Mouse (Mus musculus): Measurements from ENCODE around the gene Bend3. TPM values are rescaled to one million over a fixed set of nuclear protein-coding genes. Genes with fewer than 3 reads are reported as not detected.

Bend3 gene
- polyA plus RNA-seq, 1 experiment: 2.8 TPM

DNA sequence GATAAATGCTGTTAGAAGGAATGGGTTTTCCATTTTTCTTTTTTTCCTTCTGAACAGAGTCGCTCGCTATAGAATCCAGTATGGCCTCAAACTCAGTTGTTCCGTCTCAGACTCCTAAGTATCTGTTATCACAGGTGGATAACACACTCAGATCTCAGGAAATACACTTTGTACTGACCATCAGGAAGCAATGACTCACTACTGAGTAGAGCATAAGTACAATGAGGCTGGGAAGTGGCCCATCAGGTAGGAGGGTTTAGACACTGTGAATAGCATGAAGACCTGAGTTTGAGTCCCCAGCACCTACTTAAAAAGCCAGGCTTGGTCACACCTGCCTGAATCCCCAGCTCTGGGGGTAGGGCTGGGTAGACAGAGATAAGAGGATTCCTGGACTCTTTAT, 30.0 kb upstream of the Bend3 start:
- H3K4me3 ChIP-seq (replicated peaks; ENCODE audit: insufficient read depth, low read depth, low read length): no peak overlapping the region
- TF ChIP-seq POLR2A (IDR thresholded peaks at IDR 0.05; ENCODE audit: borderline replicate concordance, insufficient read depth, low read length): no peak
- TF ChIP-seq CTCF (IDR thresholded peaks at IDR 0.05; ENCODE audit: borderline replicate concordance, insufficient read depth, low read depth, low read length): no peak
- 93% methylated on average over 3 of the region's 3 CpGs for WGBS

DNA sequence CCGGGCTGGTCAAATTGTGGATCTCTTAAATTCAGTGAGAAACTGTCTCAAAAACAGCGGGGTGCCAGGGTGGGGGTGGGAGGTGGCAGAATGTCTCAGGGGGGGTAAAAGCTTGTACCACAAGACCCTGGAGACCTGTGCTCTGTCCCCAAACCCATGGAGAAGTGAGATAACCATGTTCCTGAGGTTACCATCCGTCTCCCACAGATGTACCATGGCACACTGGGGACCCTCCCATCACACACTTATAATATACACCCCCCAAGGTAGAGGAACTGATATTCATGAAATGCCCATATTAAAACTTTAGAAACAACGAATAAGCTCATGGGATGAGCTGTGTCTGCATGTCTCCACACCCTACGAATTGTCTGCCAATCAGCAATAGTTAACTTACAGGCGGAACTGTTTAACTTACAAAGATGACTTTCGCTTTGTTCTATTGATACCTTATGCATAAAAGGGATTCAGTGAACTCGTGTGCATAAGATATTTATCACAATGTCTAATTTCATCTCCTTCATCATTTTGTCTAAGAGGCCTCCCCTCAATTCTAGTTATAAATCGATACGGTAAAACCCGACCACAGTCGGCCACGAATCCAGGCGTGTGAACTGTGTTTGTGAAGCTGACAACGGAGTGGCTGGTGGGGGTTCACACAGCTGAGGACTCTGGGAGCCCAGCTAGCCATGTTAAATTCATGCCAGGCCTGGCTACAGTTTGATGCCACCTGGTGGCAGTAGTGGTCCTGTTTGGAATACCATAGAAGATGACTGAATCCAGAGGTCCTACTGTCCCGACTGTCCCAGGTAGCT, 26.6 kb upstream of the Bend3 start:
- Histone ChIP-seq H3K4me1 (ENCODE audit: control insufficient read depth, insufficient read depth, low read length) (no peaks in the 10 kb centered on the region), H3K27ac (ENCODE audit: insufficient read depth, low read length) (no peak overlapping the region), H3K27me3 (ENCODE audit: control insufficient read depth, insufficient read depth, low read length) (no peaks in the 10 kb centered on the region), H3K4me3 (replicated peaks; ENCODE audit: insufficient read depth, low read depth, low read length) (no peak overlapping the region)
- WGBS: 18% methylated on average over 16 of the region's 16 CpGs
- DNase-seq: peak; percentile 74 to 78
- TF ChIP-seq POLR2A (IDR thresholded peaks at IDR 0.05; ENCODE audit: borderline replicate concordance, insufficient read depth, low read length) (no peak), CTCF (IDR thresholded peaks at IDR 0.05; ENCODE audit: borderline replicate concordance, insufficient read depth, low read depth, low read length) (peak; percentile 71)

More for the DNA sequence above, 30.0 kb upstream of the Bend3 start:
- no peak for DNase-seq
- Histone ChIP-seq H3K27me3 (ENCODE audit: control insufficient read depth, insufficient read depth, low read length) (no peaks in the 10 kb centered on the region), H3K4me1 (ENCODE audit: control insufficient read depth, insufficient read depth, low read length) (no peaks in the 10 kb centered on the region), H3K27ac (ENCODE audit: insufficient read depth, low read length) (no peak overlapping the region)

DNA sequence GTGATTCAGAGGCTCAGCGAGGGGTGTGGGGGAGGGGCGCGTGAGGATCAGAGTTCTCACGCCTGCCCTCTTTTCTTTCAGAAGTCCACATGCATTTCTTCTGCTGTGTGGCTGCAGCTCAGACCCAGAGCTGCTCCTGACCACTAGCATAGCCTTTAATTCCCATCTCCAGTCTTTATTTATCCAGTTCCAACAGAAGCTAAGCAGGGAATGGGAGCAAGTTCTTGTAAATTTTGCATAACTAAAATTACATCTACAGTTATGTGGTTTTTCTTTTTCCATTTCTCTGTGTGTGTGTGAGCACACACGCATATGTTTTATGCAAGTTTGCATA, 26.0 kb upstream of the Bend3 start:
- Histone ChIP-seq H3K4me3 (replicated peaks; ENCODE audit: insufficient read depth, low read depth, low read length) (no peak overlapping the region), H3K27ac (ENCODE audit: insufficient read depth, low read length) (no peak overlapping the region), H3K27me3 (ENCODE audit: control insufficient read depth, insufficient read depth, low read length) (no peaks in the 10 kb centered on the region), H3K4me1 (ENCODE audit: control insufficient read depth, insufficient read depth, low read length) (no peaks in the 10 kb centered on the region)
- 19% methylated on average over 5 of the region's 5 CpGs for WGBS
- TF ChIP-seq CTCF (IDR thresholded peaks at IDR 0.05; ENCODE audit: borderline replicate concordance, insufficient read depth, low read depth, low read length) (no peak), POLR2A (IDR thresholded peaks at IDR 0.05; ENCODE audit: borderline replicate concordance, insufficient read depth, low read length) (no peak)
- DNase-seq: no peak

DNA sequence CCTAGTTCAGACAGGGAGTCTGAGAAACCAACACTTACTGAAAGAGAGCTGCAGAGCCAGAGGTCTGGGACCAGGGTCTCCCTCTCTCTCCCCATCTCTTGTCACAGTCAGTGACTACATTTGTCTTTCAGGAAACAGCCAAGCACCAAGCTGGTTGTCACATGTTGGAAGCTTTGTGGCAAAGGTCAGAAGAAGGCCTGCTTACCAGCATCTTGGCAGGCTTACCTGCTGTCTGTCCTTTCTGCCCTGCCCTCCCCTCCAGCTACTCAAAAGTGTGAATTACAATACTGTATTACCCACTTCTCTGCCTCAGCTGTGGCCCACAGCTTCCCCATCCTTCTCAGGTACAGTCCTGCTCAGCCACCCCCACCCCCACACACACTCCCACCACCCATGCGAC, 24.4 kb upstream of the Bend3 start:
- H3K4me1 ChIP-seq (ENCODE audit: control insufficient read depth, insufficient read depth, low read length): no peaks in the 10 kb centered on the region
- no peak for TF ChIP-seq POLR2A (IDR thresholded peaks at IDR 0.05; ENCODE audit: borderline replicate concordance, insufficient read depth, low read length)
- no peak for TF ChIP-seq CTCF (IDR thresholded peaks at IDR 0.05; ENCODE audit: borderline replicate concordance, insufficient read depth, low read depth, low read length)
- WGBS: 78% methylated on average over 1 of the region's 1 CpGs
- H3K4me3 ChIP-seq (replicated peaks; ENCODE audit: insufficient read depth, low read depth, low read length): no peak overlapping the region
- DNase-seq: no peak
- H3K27ac ChIP-seq (ENCODE audit: insufficient read depth, low read length): no peak overlapping the region
- no peaks in the 10 kb centered on the region for H3K27me3 ChIP-seq (ENCODE audit: control insufficient read depth, insufficient read depth, low read length)

DNA sequence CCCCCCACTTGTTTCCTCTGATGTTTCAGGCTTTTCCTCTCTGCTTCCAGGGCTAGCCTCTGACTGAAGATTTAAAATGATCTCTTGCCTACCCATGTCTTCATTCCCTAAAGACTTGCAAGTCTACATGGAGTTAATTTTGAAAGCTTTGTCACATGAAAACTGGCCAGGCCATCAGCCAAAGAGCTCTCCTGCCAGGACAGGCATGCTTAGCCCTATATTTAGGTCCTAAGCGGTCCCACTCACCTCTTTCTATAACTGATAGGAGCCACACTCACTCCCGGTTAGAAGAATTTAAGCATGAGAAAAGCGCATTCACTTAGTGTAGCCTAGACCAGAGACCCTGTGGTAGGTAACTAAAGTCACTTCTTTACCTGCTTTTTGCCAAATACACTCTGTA, 24.0 kb upstream of the Bend3 start:
- DNase-seq: no peak
- WGBS: 85% methylated on average over 3 of the region's 3 CpGs
- Histone ChIP-seq H3K27ac (ENCODE audit: insufficient read depth, low read length) (no peak overlapping the region), H3K4me1 (ENCODE audit: control insufficient read depth, insufficient read depth, low read length) (no peaks in the 10 kb centered on the region), H3K27me3 (ENCODE audit: control insufficient read depth, insufficient read depth, low read length) (no peaks in the 10 kb centered on the region), H3K4me3 (replicated peaks; ENCODE audit: insufficient read depth, low read depth, low read length) (no peak overlapping the region)
- TF ChIP-seq POLR2A (IDR thresholded peaks at IDR 0.05; ENCODE audit: borderline replicate concordance, insufficient read depth, low read length): no peak

DNA sequence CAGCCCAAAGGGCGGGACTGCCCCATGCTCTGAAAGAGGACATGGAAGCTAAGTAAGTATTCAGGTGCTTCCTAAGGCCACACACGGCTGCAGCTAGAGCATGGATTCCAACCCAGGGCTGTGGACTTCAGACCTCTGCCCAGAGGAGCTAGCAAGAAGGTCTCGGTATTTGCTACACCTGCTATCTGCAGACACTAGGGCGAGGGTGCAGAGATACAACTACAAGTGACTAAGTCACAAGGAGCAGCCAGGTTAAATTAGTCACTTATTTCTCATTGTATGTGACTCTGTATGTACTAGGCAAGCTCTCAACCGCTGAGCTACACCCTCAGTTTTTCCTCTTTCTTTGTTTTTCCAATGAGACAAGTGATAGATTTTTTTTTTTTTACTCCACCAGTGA, 15.8 kb upstream of the Bend3 start:
- TF ChIP-seq POLR2A (IDR thresholded peaks at IDR 0.05; ENCODE audit: borderline replicate concordance, insufficient read depth, low read length) (no peak), CTCF (IDR thresholded peaks at IDR 0.05; ENCODE audit: borderline replicate concordance, insufficient read depth, low read depth, low read length) (no peak)
- H3K4me1 ChIP-seq (ENCODE audit: control insufficient read depth, insufficient read depth, low read length): no peaks in the 10 kb centered on the region
- no peak for DNase-seq
- no peaks in the 10 kb centered on the region for H3K27me3 ChIP-seq (ENCODE audit: control insufficient read depth, insufficient read depth, low read length)
- 92% methylated on average over 5 of the region's 5 CpGs for WGBS
- no peak overlapping the region for H3K27ac ChIP-seq (ENCODE audit: insufficient read depth, low read length)
- no peak overlapping the region for H3K4me3 ChIP-seq (replicated peaks; ENCODE audit: insufficient read depth, low read depth, low read length)

DNA sequence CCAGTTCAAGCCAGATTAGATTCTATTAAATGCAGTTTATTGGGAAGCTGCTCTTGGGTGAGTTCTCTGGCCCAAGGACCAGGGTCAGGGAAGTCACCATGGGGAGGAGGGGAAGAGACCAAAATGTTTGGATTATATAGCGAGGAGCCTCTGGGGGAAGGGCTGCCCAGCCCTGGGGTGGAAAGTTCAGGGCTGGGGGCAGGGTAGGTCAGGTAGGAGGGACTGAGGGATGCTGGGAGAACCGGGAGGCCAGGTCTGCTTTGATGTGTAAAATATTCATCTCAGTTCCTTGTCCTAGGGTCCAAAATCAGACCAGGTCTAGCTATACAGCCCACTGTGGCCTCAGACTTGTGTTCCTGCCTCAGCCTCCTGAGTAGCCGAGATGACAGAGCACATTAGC, 15.4 kb upstream of the Bend3 start:
- Histone ChIP-seq H3K4me3 (replicated peaks; ENCODE audit: insufficient read depth, low read depth, low read length) (no peak overlapping the region), H3K27ac (ENCODE audit: insufficient read depth, low read length) (no peak overlapping the region), H3K27me3 (ENCODE audit: control insufficient read depth, insufficient read depth, low read length) (no peaks in the 10 kb centered on the region), H3K4me1 (ENCODE audit: control insufficient read depth, insufficient read depth, low read length) (no peaks in the 10 kb centered on the region)
- no peak for DNase-seq
- WGBS: 78% methylated on average over 3 of the region's 3 CpGs
- TF ChIP-seq CTCF (IDR thresholded peaks at IDR 0.05; ENCODE audit: borderline replicate concordance, insufficient read depth, low read depth, low read length): no peak
- no peak for TF ChIP-seq POLR2A (IDR thresholded peaks at IDR 0.05; ENCODE audit: borderline replicate concordance, insufficient read depth, low read length)

DNA sequence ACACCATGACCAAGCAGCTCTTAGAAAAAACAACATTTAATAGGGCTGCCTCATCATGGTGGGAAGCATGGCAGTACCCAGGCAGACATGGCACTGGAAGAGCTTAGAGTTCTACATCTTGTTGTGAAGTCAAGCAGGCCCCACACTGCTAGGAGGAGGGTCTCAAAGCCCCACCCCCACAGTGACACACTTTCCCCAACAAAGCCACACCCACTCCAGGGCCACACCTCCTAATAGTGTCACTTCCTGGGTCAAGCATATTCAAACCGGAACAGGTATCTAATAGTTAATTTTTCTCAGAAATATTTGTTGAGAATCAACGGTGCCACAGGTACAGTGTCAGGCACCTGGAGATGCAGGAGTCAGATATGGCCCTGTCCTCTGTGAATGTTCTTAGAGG, 12.4 kb upstream of the Bend3 start:
- no peak overlapping the region for H3K4me3 ChIP-seq (replicated peaks; ENCODE audit: insufficient read depth, low read depth, low read length)
- no peak overlapping the region for H3K27ac ChIP-seq (ENCODE audit: insufficient read depth, low read length)
- TF ChIP-seq POLR2A (IDR thresholded peaks at IDR 0.05; ENCODE audit: borderline replicate concordance, insufficient read depth, low read length) (no peak), CTCF (IDR thresholded peaks at IDR 0.05; ENCODE audit: borderline replicate concordance, insufficient read depth, low read depth, low read length) (no peak)
- WGBS: 94% methylated on average over 2 of the region's 2 CpGs
- no peaks in the 10 kb centered on the region for H3K4me1 ChIP-seq (ENCODE audit: control insufficient read depth, insufficient read depth, low read length)
- no peaks in the 10 kb centered on the region for H3K27me3 ChIP-seq (ENCODE audit: control insufficient read depth, insufficient read depth, low read length)
- no peak for DNase-seq
